Mouse (Mus musculus) stomach, postnatal 0 days (tissue): ENCODE results near the gene Camkk1.

ENCODE experiments used
- CTCF ChIP-seq: IDR thresholded peaks from 2 replicates; pipeline ENCODE4 v1.5.1; 2016; ENCODE audit warnings: antibody characterized with exemption, low read depth, mild to moderate bottlenecking, moderate library complexity
- EP300 ChIP-seq: optimal IDR thresholded peaks from 2 replicates; pipeline ENCODE3; 2016; ENCODE audit warnings: antibody characterized with exemption

DNA sequence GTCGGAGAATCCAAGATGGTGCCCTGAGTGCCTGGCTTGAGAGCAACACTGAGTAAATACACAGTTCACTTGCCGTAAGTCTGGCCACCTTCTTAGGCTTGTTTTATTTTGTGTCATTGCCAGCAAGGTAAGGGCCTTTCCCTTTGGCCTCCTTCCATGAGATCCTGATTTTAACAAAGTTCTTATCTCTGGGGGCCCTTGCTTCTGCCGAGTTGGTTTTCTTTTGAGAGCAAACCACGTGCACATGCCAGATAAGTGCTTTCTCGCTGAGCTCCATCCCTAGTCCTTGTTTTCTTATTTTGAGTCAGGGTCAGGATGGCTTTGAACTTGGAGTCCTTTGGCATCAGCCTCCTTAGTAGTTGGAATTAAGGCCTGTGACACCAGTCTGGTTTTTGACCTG lies 38.9 kb downstream of the Camkk1 start:
- TF ChIP-seq CTCF, result no peak
- no peak for TF ChIP-seq EP300
